Mouse (Mus musculus) small intestine, adult 2 months (tissue): ENCODE data around the gene March1. TPM values are rescaled to one million over a fixed set of nuclear protein-coding genes. Genes with fewer than 3 reads are reported as not detected.

ENCODE experiments used
- H3K27ac ChIP-seq: fragments of 200-500 bp; 2 replicates; pipeline ENCODE4 v1.5.1; 2012; ENCODE audit warnings: low read depth, low read length, control low read depth, inconsistent platforms; ENCODE audit not compliant: insufficient read depth
- H3K27me3 ChIP-seq: fragments of 200-500 bp; 2 replicates; pipeline ENCODE4 v1.6.1; 2012; ENCODE audit warnings: mild to moderate bottlenecking, moderate library complexity, low read length, inconsistent platforms; ENCODE audit not compliant: control insufficient read depth, insufficient read depth
- H3K36me3 ChIP-seq: fragments of 200-500 bp; 2 replicates; pipeline ENCODE4 v1.6.1; 2012; ENCODE audit warnings: mild to moderate bottlenecking, low read length, control low read depth, inconsistent platforms; ENCODE audit not compliant: control insufficient read depth, insufficient read depth
- H3K4me1 ChIP-seq: fragments of 200-500 bp; 2 replicates; pipeline ENCODE4 v1.6.1; 2012; ENCODE audit warnings: low read length, inconsistent platforms, mixed read lengths; ENCODE audit not compliant: control insufficient read depth, insufficient read depth, insufficient read length
- H3K4me3 ChIP-seq: fragments of 200-500 bp; 2 replicates; pipeline ENCODE4 v1.5.1; 2012; ENCODE audit warnings: low read depth, mild to moderate bottlenecking, control low read depth, inconsistent platforms, low read length, moderate library complexity
- CTCF ChIP-seq: fragments of 200-500 bp; IDR thresholded peaks from 2 replicates; pipeline ENCODE4 v1.5.1; 2012; ENCODE audit warnings: low read depth, mild to moderate bottlenecking, control low read depth, inconsistent platforms, low read length, moderate library complexity, mixed read lengths; ENCODE audit not compliant: insufficient replicate concordance, insufficient read length; ENCODE audit errors: extremely low read depth
- POLR2A ChIP-seq: fragments of 200-500 bp; IDR thresholded peaks from 2 replicates; pipeline ENCODE4 v1.6.1; 2012; ENCODE audit warnings: low read depth, mild to moderate bottlenecking, control low read depth, inconsistent platforms, low read length, moderate library complexity
- WGBS: fragments of 180-500 bp; shearing (Covaris S2); methylation state at CpG from one replicate; pipeline ENCODE4 v1.1.7; 2018; 5-methylcytosine and 5-hydroxymethylcytosine counted together
- polyA plus RNA-seq: library from polyadenylated mRNA; depleted of rRNA; stranded (reverse); fragments of >200 nt; gene quantifications from 2 replicates; pipeline ENCODE4 v1.2.3, GENCODE M21; 2012

March1 gene
- polyA plus RNA-seq, 1 experiment, result 0.60 TPM

- 68% methylated on average over 2 of the region's 2 CpGs for WGBS
- Histone ChIP-seq H3K27ac (no peak overlapping the region), H3K36me3 (no peaks in the 10 kb centered on the region), H3K27me3 (no peaks in the 10 kb centered on the region), H3K4me3 (no peak overlapping the region), H3K4me1 (no peaks in the 10 kb centered on the region)
- no peak for TF ChIP-seq POLR2A
Observed at GRCm38 (mm10) chr8:66430639-66431038, 812.9 kb downstream of the March1 start.

GRCm38 (mm10) chr8:66433577-66433976 lies 815.9 kb downstream of the March1 start:
- H3K27me3 ChIP-seq, result no peaks in the 10 kb centered on the region
- TF ChIP-seq POLR2A, result no peak
- TF ChIP-seq CTCF, result no peak
- H3K4me1 ChIP-seq, result peaks cover 3% of the 10 kb centered on the region; the same call in 1 of the 2 replicates
- H3K36me3 ChIP-seq, result no peaks in the 10 kb centered on the region
- H3K27ac ChIP-seq, result no peak overlapping the region
- no peak overlapping the region for H3K4me3 ChIP-seq

GRCm38 (mm10) chr8:66436804-66437203 lies 819.1 kb downstream of the March1 start:
- Histone ChIP-seq H3K27me3 (no peaks in the 10 kb centered on the region), H3K4me1 (peaks cover 3% of the 10 kb centered on the region; the same call in 1 of the 2 replicates), H3K27ac (no peak overlapping the region; the same call in 1 of the 2 replicates), H3K4me3 (no peak overlapping the region), H3K36me3 (no peaks in the 10 kb centered on the region)
- TF ChIP-seq CTCF (no peak), POLR2A (no peak)
- WGBS, result 81% methylated on average over 1 of the region's 1 CpGs

- TF ChIP-seq CTCF (no peak), POLR2A (no peak)
- Histone ChIP-seq H3K27ac (peak overlapping the region; percentile 51; the same call in 1 of the 2 replicates), H3K4me1 (peaks cover 3% of the 10 kb centered on the region; the same call in 1 of the 2 replicates), H3K36me3 (no peaks in the 10 kb centered on the region), H3K4me3 (no peak overlapping the region), H3K27me3 (no peaks in the 10 kb centered on the region)
- 58% methylated on average over 3 of the region's 3 CpGs for WGBS
Observed at GRCm38 (mm10) chr8:66437929-66438328, 820.2 kb downstream of the March1 start.

- TF ChIP-seq POLR2A (no peak), CTCF (no peak)
- Histone ChIP-seq H3K4me3 (no peak overlapping the region), H3K36me3 (no peaks in the 10 kb centered on the region), H3K27ac (peak overlapping the region; percentile 51; the same call in 1 of the 2 replicates), H3K4me1 (peaks cover 3% of the 10 kb centered on the region; the same call in 1 of the 2 replicates), H3K27me3 (no peaks in the 10 kb centered on the region)
- 53% methylated on average over 4 of the region's 4 CpGs for WGBS
Observed at GRCm38 (mm10) chr8:66438468-66438867, 820.8 kb downstream of the March1 start.

GRCm38 (mm10) chr8:66441123-66441522 lies 823.4 kb downstream of the March1 start:
- H3K27me3 ChIP-seq, result no peaks in the 10 kb centered on the region
- no peak overlapping the region for H3K4me3 ChIP-seq
- no peaks in the 10 kb centered on the region for H3K36me3 ChIP-seq
- peaks cover 3% of the 10 kb centered on the region; the same call in 1 of the 2 replicates for H3K4me1 ChIP-seq
- no peak for TF ChIP-seq POLR2A
- no peak for TF ChIP-seq CTCF
- H3K27ac ChIP-seq, result no peak overlapping the region
- WGBS, result 6% methylated on average over 1 of the region's 1 CpGs

- Histone ChIP-seq H3K36me3 (no peaks in the 10 kb centered on the region), H3K4me3 (no peak overlapping the region), H3K27me3 (no peaks in the 10 kb centered on the region), H3K27ac (no peak overlapping the region), H3K4me1 (peaks cover 3% of the 10 kb centered on the region; the same call in 1 of the 2 replicates)
- no peak for TF ChIP-seq POLR2A
- no peak for TF ChIP-seq CTCF
- 41% methylated on average over 1 of the region's 1 CpGs for WGBS
Observed at GRCm38 (mm10) chr8:66442778-66443177, 825.1 kb downstream of the March1 start.

- H3K4me1 ChIP-seq, result no peaks in the 10 kb centered on the region
- H3K27me3 ChIP-seq, result no peaks in the 10 kb centered on the region
- TF ChIP-seq POLR2A (no peak), CTCF (no peak)
- no peak overlapping the region for H3K27ac ChIP-seq
- no peak overlapping the region for H3K4me3 ChIP-seq
- WGBS, result 59% methylated on average over 5 of the region's 5 CpGs
- H3K36me3 ChIP-seq, result no peaks in the 10 kb centered on the region
Observed at GRCm38 (mm10) chr8:66444141-66444540, 826.4 kb downstream of the March1 start.
